ENCODE assay signal across 8 mouse cellular contexts in the genomic region with DNA sequence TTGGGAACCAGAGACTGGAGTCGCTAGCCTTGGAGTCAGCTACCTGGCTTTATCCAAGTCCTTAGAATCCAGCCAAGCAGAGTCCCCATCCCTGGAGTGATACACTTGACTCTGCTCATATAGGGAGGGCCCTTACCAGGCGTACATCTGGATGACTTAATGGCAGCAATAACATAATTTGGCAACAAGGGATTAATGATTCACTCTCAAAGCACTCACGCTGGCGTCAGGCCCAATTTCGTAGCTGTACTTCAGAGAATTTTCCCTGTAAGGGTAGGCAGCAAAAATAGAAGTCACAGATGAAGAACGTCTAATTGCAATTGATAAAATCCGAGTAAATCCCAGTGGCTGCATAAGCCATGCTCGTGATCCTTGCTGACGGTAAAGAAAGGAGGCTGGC.
DNase-seq lines count a peak whose midpoint lies in the region; ATAC-seq and TF ChIP-seq lines count a peak whose summit lies in the region.

No protein-coding gene starts in this region.

- ATAC-seq in heart, embryonic 11.5 days (replicated peaks; ENCODE audit: insufficient number of reproducible peaks, low FRiP score, low TSS enrichment): no peak
- ATAC-seq in intestine, embryonic 14.5 days (replicated peaks; ENCODE audit: low FRiP score, low TSS enrichment, low read depth): no peak
- ATAC-seq in stomach, embryonic 16.5 days (ENCODE audit: insufficient read depth, low FRiP score): 0 out of 2 replicates have a peak, but pooled peaks have one; percentile 37

- no peaks in the 10 kb centered on the region for H3K9me3 ChIP-seq in heart, embryonic 11.5 days (replicated peaks; ENCODE audit: control insufficient read depth, low read length)
- no peaks in the 10 kb centered on the region for H3K9me3 ChIP-seq in intestine, embryonic 14.5 days (ENCODE audit: control insufficient read depth, low read length)
- H3K9me3 ChIP-seq in stomach, embryonic 16.5 days (replicated peaks; ENCODE audit: control insufficient read depth, low read length): no peaks in the 10 kb centered on the region

- no peak for TF ChIP-seq POLR2A in heart, adult 2 months (IDR thresholded peaks at IDR 0.05; ENCODE audit: insufficient read depth, low read depth, low read length)

- H3K27ac ChIP-seq in heart, adult 2 months: no peak overlapping the region
- H3K27ac ChIP-seq in heart, embryonic 11.5 days (ENCODE audit: low read depth, low read length): no peak overlapping the region
- no peak overlapping the region for H3K27ac ChIP-seq in intestine, embryonic 14.5 days (ENCODE audit: low read depth)
- H3K27ac ChIP-seq in stomach, embryonic 16.5 days (ENCODE audit: low read length): no peak overlapping the region

- no peak overlapping the region for H3K4me3 ChIP-seq in heart, adult 2 months
- H3K4me3 ChIP-seq in heart, embryonic 11.5 days (ENCODE audit: low read depth, low read length): no peak overlapping the region
- H3K4me3 ChIP-seq in intestine, embryonic 14.5 days (ENCODE audit: low read depth, low read length): no peak overlapping the region
- H3K4me3 ChIP-seq in stomach, embryonic 16.5 days (replicated peaks; ENCODE audit: low read length): no peak overlapping the region

- no peaks in the 10 kb centered on the region for H3K36me3 ChIP-seq in heart, adult 2 months (ENCODE audit: control insufficient read depth, insufficient read depth, low read length)
- H3K36me3 ChIP-seq in heart, embryonic 11.5 days (ENCODE audit: control insufficient read depth, insufficient read depth, low read length): no peaks in the 10 kb centered on the region
- no peaks in the 10 kb centered on the region for H3K36me3 ChIP-seq in intestine, embryonic 14.5 days (ENCODE audit: control insufficient read depth, insufficient read depth, low read length)
- H3K36me3 ChIP-seq in stomach, embryonic 16.5 days (ENCODE audit: control insufficient read depth, insufficient read depth, low read length): no peaks in the 10 kb centered on the region

- H3K4me1 ChIP-seq in heart, adult 2 months (ENCODE audit: control insufficient read depth, insufficient read depth, low read length): no peaks in the 10 kb centered on the region
- H3K4me1 ChIP-seq in heart, embryonic 11.5 days (ENCODE audit: control insufficient read depth, insufficient read depth, low read length): no peaks in the 10 kb centered on the region
- no peaks in the 10 kb centered on the region for H3K4me1 ChIP-seq in intestine, embryonic 14.5 days (replicated peaks; ENCODE audit: control insufficient read depth, insufficient read depth, low read length)
- H3K4me1 ChIP-seq in stomach, embryonic 16.5 days (ENCODE audit: control insufficient read depth, insufficient read depth, low read length): 0 out of 2 replicates have a peak, but pooled peaks cover 4% of the 10 kb centered on the region

- intact Hi-C loops in heart, adult 2 months (cut with DNase I): no loop called here

- H3K79me2 ChIP-seq in heart, adult 2 months (replicated peaks; ENCODE audit: control insufficient read depth, insufficient read depth, low read length): no peaks in the 10 kb centered on the region

- whole genome bisulfite sequencing in heart, adult 2 months: 32% methylated on average over 9 of the region's 9 CpGs
- 54% methylated on average over 9 of the region's 9 CpGs for WGBS in heart, embryonic 11.5 days (ENCODE audit: insufficient replicate concordance)
- WGBS in intestine, embryonic 14.5 days: 40% methylated on average over 9 of the region's 9 CpGs
- WGBS in stomach, embryonic 16.5 days: 36% methylated on average over 9 of the region's 9 CpGs

- H3K9ac ChIP-seq in heart, adult 2 months (ENCODE audit: low read depth, low read length): no peak overlapping the region
- no peak overlapping the region for H3K9ac ChIP-seq in heart, embryonic 11.5 days (ENCODE audit: low read depth, low read length)
- no peak overlapping the region for H3K9ac ChIP-seq in intestine, embryonic 14.5 days (ENCODE audit: low read length)
- no peak overlapping the region for H3K9ac ChIP-seq in stomach, embryonic 16.5 days (ENCODE audit: low read length)

- no peak for TF ChIP-seq EP300 in heart, adult 2 months (IDR thresholded peaks at IDR 0.05; ENCODE audit: insufficient read depth, low read depth, low read length)

- no peak for TF ChIP-seq CTCF in heart, adult 2 months (IDR thresholded peaks at IDR 0.05)

- H3K4me2 ChIP-seq in heart, embryonic 11.5 days: no peak overlapping the region
- H3K4me2 ChIP-seq in intestine, embryonic 14.5 days (ENCODE audit: low read length): no peak overlapping the region
- no peak overlapping the region for H3K4me2 ChIP-seq in stomach, embryonic 16.5 days (ENCODE audit: low read depth, low read length)

- no peaks in the 10 kb centered on the region for H3K27me3 ChIP-seq in heart, adult 2 months (ENCODE audit: control insufficient read depth, insufficient read depth, low read length)
- H3K27me3 ChIP-seq in heart, embryonic 11.5 days (ENCODE audit: control insufficient read depth, insufficient read depth, low read length): no peaks in the 10 kb centered on the region
- H3K27me3 ChIP-seq in intestine, embryonic 14.5 days (replicated peaks; ENCODE audit: control insufficient read depth, insufficient read depth, low read length): no peaks in the 10 kb centered on the region
- no peaks in the 10 kb centered on the region for H3K27me3 ChIP-seq in stomach, embryonic 16.5 days (ENCODE audit: control insufficient read depth, insufficient read depth, low read length)

- DNase-seq in heart, adult 2 months: peak; percentile 17 to 19
- DNase-seq in urinary bladder, postnatal 14 days (ENCODE audit: low spot score): peak; percentile 54
- DNase-seq in urinary bladder, adult 2 months (ENCODE audit: low spot score): no peak
- DNase-seq in intestine, embryonic 14.5 days (ENCODE audit: low spot score): peak; percentile 53
- no peak for DNase-seq in spleen, postnatal 14 days (ENCODE audit: low spot score in 2 of 2)
- DNase-seq in embryo, embryonic 11 days: no peak

Comparison
In these comparisons a context has a peak if more than half of its experiments do, and no peak if none do; other contexts are left out.
1. DNase-seq: peak in heart, adult 2 months (2 of 2), urinary bladder, postnatal 14 days (single experiment) and intestine, embryonic 14.5 days (single experiment); none in urinary bladder, adult 2 months (single experiment), spleen, postnatal 14 days (0 of 2) and embryo, embryonic 11 days (single experiment).